Mouse (Mus musculus) kidney, postnatal 0 days (tissue): ENCODE results near the gene Fut9. TPM values are rescaled to one million over a fixed set of nuclear protein-coding genes. Genes with fewer than 3 reads are reported as not detected.
A peak's percentile ranks its signal among the peaks of the same experiment; 100 is the strongest.

Source experiments
- ATAC-seq: fragments of 200-750 bp; cut with Nextera tagmentation; replicated peaks from 2 replicates; pipeline ENCODE4 v1.8.0; 2017; ENCODE audit warnings: low read depth, moderate number of reproducible peaks, moderate TSS enrichment, moderate library complexity; ENCODE audit not compliant: low FRiP score
- DNase-seq: peaks from one replicate; pipeline ENCODE4 v3.0.0-alpha.2; 2016; ENCODE audit warnings: low spot score
- H3K27ac ChIP-seq: fragments of 300-500 bp; sonication (generic); 2 replicates; pipeline ENCODE4 v1.5.1; 2014; ENCODE audit warnings: mild to moderate bottlenecking
- H3K27me3 ChIP-seq: fragments of 300-500 bp; sonication (generic); 2 replicates; pipeline ENCODE4 v1.6.1; 2014; ENCODE audit warnings: low read length, mixed read lengths; ENCODE audit not compliant: insufficient read depth
- H3K36me3 ChIP-seq: fragments of 300-500 bp; sonication (generic); 2 replicates; pipeline ENCODE4 v1.6.1; 2014; ENCODE audit warnings: low read length, mixed read lengths; ENCODE audit not compliant: insufficient read depth
- H3K4me1 ChIP-seq: fragments of 300-500 bp; sonication (generic); replicated peaks from 2 replicates; pipeline ENCODE4 v1.6.1; 2014; ENCODE audit warnings: antibody characterized with exemption, low read length, mixed read lengths; ENCODE audit not compliant: insufficient read depth
- H3K4me2 ChIP-seq: fragments of 300-500 bp; sonication (generic); 2 replicates; pipeline ENCODE4 v1.6.1; 2014; ENCODE audit warnings: mild to moderate bottlenecking, low read length, moderate library complexity, mixed read lengths
- H3K4me3 ChIP-seq: fragments of 300-500 bp; sonication (generic); replicated peaks from 2 replicates; pipeline ENCODE4 v1.5.1; 2014; ENCODE audit warnings: low read depth, low read length
- H3K9ac ChIP-seq: fragments of 300-500 bp; sonication (generic); 2 replicates; pipeline ENCODE4 v1.6.1; 2014; ENCODE audit warnings: low read depth, low read length
- H3K9me3 ChIP-seq: fragments of 300-500 bp; sonication (generic); replicated peaks from 2 replicates; pipeline ENCODE4 v1.6.1; 2016; ENCODE audit warnings: low read length, inconsistent platforms, mixed read lengths
- CTCF ChIP-seq: IDR thresholded peaks from 2 replicates; pipeline ENCODE4 v1.5.1; 2016; ENCODE audit warnings: antibody characterized with exemption, low read depth, mild to moderate bottlenecking, moderate library complexity
- WGBS: fragments of 180-500 bp; shearing (Covaris S2); extraction: QIAGEN DNeasy Blood & Tissue Kit; methylation state at CpG from one replicate; pipeline ENCODE4 v1.1.7; 2014; 5-methylcytosine and 5-hydroxymethylcytosine counted together
- polyA plus RNA-seq: library from polyadenylated mRNA; unstranded; fragments of >200 nt; fragmentation: Nextera tagmentation; extraction: Ambion mirVana; gene quantifications from 2 replicates; pipeline ENCODE4 v1.2.1, GENCODE M21; 2015

Gene Fut9
- polyA plus RNA-seq, 1 experiment from 2014 or later = 19.2 TPM

DNA sequence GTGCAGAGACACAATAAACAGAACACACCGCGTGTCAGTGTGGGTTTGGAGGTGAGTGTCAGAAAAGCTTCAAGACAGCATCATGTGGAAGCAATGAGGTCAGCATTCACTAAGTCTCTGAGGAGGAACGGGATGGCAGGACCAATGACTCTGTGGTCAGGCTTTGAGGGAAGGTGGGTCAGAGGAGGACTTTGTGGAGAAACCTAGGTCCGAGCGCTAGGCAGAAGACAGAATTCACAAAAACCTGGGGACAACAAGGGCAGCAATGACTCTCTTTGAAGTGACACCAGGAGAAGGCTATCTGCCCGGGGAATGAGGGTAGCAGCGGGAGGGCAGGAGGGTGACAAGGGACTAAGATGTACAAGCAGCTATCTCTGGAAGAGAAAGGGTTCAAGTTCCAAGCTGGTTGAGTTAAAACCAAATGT, 981 bp downstream of the Fut9 start:
- H3K9me3 ChIP-seq = no peaks in the 10 kb centered on the region
- H3K9ac ChIP-seq = peak overlapping the region; percentile 47; the same call in 1 of the 2 replicates
- peak overlapping the region; percentile 78 for H3K4me2 ChIP-seq
- no peaks in the 10 kb centered on the region for H3K27me3 ChIP-seq
- ATAC-seq (no peak), DNase-seq (no peak)
- no peaks in the 10 kb centered on the region for H3K4me1 ChIP-seq
- H3K4me3 ChIP-seq = peak overlapping the region; percentile 47
- 1% methylated on average over 7 of the region's 7 CpGs for WGBS
- no peak for TF ChIP-seq CTCF
- H3K27ac ChIP-seq = 0 out of 2 replicates have a peak overlapping the region, but pooled peaks have one; percentile 3
- no peaks in the 10 kb centered on the region for H3K36me3 ChIP-seq

- no peaks in the 10 kb centered on the region for H3K36me3 ChIP-seq
- no peak for DNase-seq
- ATAC-seq = no peak
- H3K9ac ChIP-seq = no peak overlapping the region
- H3K4me2 ChIP-seq = peak overlapping the region; percentile 78
- H3K9me3 ChIP-seq = no peaks in the 10 kb centered on the region
- TF ChIP-seq CTCF = no peak
- peak overlapping the region; percentile 47 for H3K4me3 ChIP-seq
- H3K4me1 ChIP-seq = no peaks in the 10 kb centered on the region
- no peak overlapping the region for H3K27ac ChIP-seq
- H3K27me3 ChIP-seq = no peaks in the 10 kb centered on the region
- WGBS = 19% methylated on average over 10 of the region's 10 CpGs
Observed at GRCm38 (mm10) chr4:25798412-25798811, 1.6 kb downstream of the Fut9 start.

- Histone ChIP-seq H3K9ac (no peak overlapping the region), H3K27ac (no peak overlapping the region), H3K36me3 (no peaks in the 10 kb centered on the region), H3K4me1 (no peaks in the 10 kb centered on the region), H3K4me2 (no peak overlapping the region), H3K4me3 (no peak overlapping the region), H3K27me3 (no peaks in the 10 kb centered on the region), H3K9me3 (no peaks in the 10 kb centered on the region)
- TF ChIP-seq CTCF = no peak
- WGBS = 32% methylated on average over 3 of the region's 3 CpGs
- DNase-seq = no peak
- no peak for ATAC-seq
Observed at GRCm38 (mm10) chr4:25796149-25796548, 3.9 kb downstream of the Fut9 start.

DNA sequence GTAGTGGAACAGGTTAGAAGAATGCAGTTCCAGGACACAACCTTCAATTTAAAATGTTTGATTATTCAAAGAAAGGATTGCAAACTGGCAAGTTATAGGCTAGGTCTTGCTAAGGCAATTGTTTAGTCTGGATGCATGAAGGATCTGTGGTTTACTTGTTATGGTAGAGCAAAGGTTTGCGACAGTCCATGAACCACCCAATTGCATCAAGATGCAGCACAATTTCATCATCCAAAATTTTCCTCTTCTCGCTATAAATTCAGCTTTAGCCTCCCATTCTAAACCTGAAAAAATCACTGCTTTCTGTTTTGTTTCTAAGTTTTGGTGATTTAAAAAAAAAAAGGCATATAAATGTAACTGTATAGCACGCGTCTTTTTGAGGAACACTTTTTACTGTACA, 14.8 kb downstream of the Fut9 start:
- Histone ChIP-seq H3K9ac (no peak overlapping the region), H3K36me3 (no peaks in the 10 kb centered on the region), H3K4me2 (no peak overlapping the region), H3K27me3 (no peaks in the 10 kb centered on the region), H3K4me3 (no peak overlapping the region), H3K9me3 (no peaks in the 10 kb centered on the region), H3K27ac (no peak overlapping the region), H3K4me1 (no peaks in the 10 kb centered on the region)
- DNase-seq (no peak), ATAC-seq (no peak)
- 95% methylated on average over 4 of the region's 4 CpGs for WGBS
- no peak for TF ChIP-seq CTCF

DNA sequence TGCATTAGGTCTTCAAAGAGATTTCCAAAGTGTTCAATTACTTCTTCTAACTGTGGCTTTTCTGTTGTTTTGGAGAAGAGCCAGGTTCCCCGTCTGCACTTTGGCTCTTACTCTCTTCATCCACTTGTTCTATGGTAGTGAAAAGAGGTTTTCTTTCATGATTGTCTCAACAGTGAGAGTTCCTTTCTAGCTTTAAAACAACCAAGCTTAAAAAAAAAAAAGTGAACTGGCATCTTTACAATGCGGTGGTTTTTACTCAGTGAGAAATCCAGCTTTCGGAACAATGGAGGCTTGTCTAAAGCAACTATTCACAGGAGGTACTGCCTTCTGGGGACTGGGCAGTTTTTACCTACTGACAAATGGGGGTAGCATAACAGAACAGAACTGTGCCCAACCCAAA, 31.4 kb downstream of the Fut9 start:
- no peak for DNase-seq
- Histone ChIP-seq H3K27me3 (no peaks in the 10 kb centered on the region), H3K9ac (no peak overlapping the region), H3K36me3 (no peaks in the 10 kb centered on the region), H3K4me1 (no peaks in the 10 kb centered on the region), H3K4me3 (no peak overlapping the region), H3K27ac (no peak overlapping the region), H3K4me2 (no peak overlapping the region), H3K9me3 (no peaks in the 10 kb centered on the region)
- WGBS = 54% methylated on average over 3 of the region's 3 CpGs
- no peak for TF ChIP-seq CTCF
- no peak for ATAC-seq

DNA sequence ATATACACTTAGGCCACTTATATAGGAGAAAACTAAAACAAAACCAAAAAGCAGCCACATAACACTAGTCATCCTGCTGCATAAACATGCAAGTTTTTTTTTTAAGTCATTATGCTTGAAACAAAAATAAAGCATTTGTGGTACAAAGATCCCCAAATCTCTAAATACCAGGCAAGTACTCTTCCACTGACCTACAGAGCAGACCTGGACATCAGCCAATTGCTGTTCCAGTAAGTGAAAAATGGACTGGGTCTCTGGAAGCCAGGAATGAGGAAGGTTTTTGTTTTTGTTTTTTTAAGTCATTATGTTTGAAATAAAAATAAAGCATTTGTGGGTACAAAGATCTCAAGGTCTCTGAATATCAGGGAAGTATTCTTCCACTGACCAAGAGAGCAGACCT, 37.0 kb downstream of the Fut9 start:
- Histone ChIP-seq H3K9me3 (no peaks in the 10 kb centered on the region), H3K4me2 (no peak overlapping the region), H3K9ac (no peak overlapping the region), H3K36me3 (no peaks in the 10 kb centered on the region), H3K27ac (no peak overlapping the region), H3K27me3 (no peaks in the 10 kb centered on the region), H3K4me1 (no peaks in the 10 kb centered on the region), H3K4me3 (no peak overlapping the region)
- DNase-seq = peak; percentile 14
- ATAC-seq = no peak
- TF ChIP-seq CTCF = no peak

- H3K36me3 ChIP-seq = no peaks in the 10 kb centered on the region
- TF ChIP-seq CTCF = no peak
- H3K9me3 ChIP-seq = no peaks in the 10 kb centered on the region
- no peak overlapping the region for H3K9ac ChIP-seq
- no peak for DNase-seq
- no peaks in the 10 kb centered on the region for H3K27me3 ChIP-seq
- 62% methylated on average over 4 of the region's 5 CpGs for WGBS
- no peak overlapping the region for H3K4me2 ChIP-seq
- H3K4me1 ChIP-seq = no peaks in the 10 kb centered on the region
- H3K27ac ChIP-seq = no peak overlapping the region
- no peak for ATAC-seq
- H3K4me3 ChIP-seq = no peak overlapping the region
Observed at GRCm38 (mm10) chr4:25757909-25758548, 42.0 kb downstream of the Fut9 start.
